Mouse (Mus musculus): ENCODE data around the gene Pou3f3.

- TF ChIP-seq CTCF (IDR thresholded peaks at IDR 0.05; ENCODE audit: low read depth, low read length), result no peak
- no peak for TF ChIP-seq EP300 (IDR thresholded peaks at IDR 0.05; ENCODE audit: insufficient read depth, low read depth, low read length)
Measured at GRCm38 (mm10) chr1:42684345-42684744, 11.2 kb upstream of the Pou3f3 start.

All from ES-Bruce4 (cell line).